Comparison of ENCODE assay signal across 9 mouse cellular contexts in the genomic region with DNA sequence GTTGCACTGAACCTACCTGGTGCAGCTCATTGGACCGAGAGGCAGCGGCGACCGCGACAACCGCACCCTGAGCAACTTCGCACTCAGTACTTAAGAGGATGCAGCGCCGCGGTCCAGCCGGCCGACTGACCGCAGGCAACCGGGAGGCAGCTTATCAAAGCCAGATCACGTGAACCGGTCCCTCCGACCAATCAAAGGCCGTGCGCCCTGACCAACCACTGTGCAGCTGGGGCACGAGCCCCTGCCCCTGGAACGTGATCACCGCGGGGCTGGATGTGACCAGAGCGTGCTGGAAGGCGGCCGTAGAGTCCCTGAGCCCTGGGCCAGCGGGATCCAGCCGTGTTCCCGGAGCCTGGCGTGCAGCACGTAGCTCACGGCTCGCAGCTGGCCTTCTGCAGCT. TPM values are rescaled to one million over a fixed set of nuclear protein-coding genes. Genes with fewer than 3 reads are reported as not detected.
DNase-seq lines count a peak whose midpoint lies in the region; ATAC-seq lines count a peak whose summit lies in the region.
"Had no signal": no experiment of that assay in that cellular context is flagged by ENCODE, and none has a peak within 500 bp of the region (broad histone marks: within the 10 kb centered on the region; RNA-seq: fewer than 3 reads in every experiment).

A gene (minus strand): TSS at position 117 of the 400 bp plus-strand sequence.

- H3K9ac ChIP-seq in intestine, embryonic 15.5 days = peak within 1 kb of the TSS; percentile 51

- WGBS in intestine, embryonic 15.5 days = under 1% methylated on average over 33 of the region's 33 CpGs

- H3K9me3 ChIP-seq in intestine, embryonic 15.5 days = no peaks in the 10 kb centered on the region

- 0 out of 2 replicates have a peak, but pooled peaks cover 3% of the 10 kb centered on the region for H3K4me1 ChIP-seq in intestine, embryonic 15.5 days (replicated peaks)

- DNase-seq in adrenal gland, adult 8-10 months = peak; percentile 89
- peak; percentile 97 for DNase-seq in embryo, embryonic 10.5 days (ENCODE audit: low spot score)
- DNase-seq in gastrocnemius, postnatal 36 days = peak; percentile 89 to 93
- peak; percentile 88 to 93 for DNase-seq in left cerebral cortex, postnatal 10 days (ENCODE audit: extremely low spot score in 1 of 2, low spot score in 2 of 2)
- peak; percentile 82 to 89 for DNase-seq in right cerebral cortex, postnatal 36 days (ENCODE audit: low spot score in 2 of 2)

- peak within 1 kb of the TSS; percentile 74 for H3K4me2 ChIP-seq in intestine, embryonic 15.5 days (replicated peaks)

- H3K27me3 ChIP-seq in intestine, embryonic 15.5 days (replicated peaks) = no peaks in the 10 kb centered on the region

- ATAC-seq in intestine, embryonic 15.5 days = peak; percentile 100
- ATAC-seq in megakaryocyte progenitor cell, adult 5-6 weeks (replicated peaks; ENCODE audit: poor library complexity) = peak; percentile 60
- no peak for ATAC-seq in erythroid progenitor cell, adult 5-6 weeks (replicated peaks; ENCODE audit: low FRiP score, poor library complexity, severe bottlenecking)

- peak within 1 kb of the TSS; percentile 47 for H3K4me3 ChIP-seq in intestine, embryonic 15.5 days (replicated peaks)

- H3K27ac ChIP-seq in intestine, embryonic 15.5 days = peak within 1 kb of the TSS; percentile 85

- H3K36me3 ChIP-seq in intestine, embryonic 15.5 days = 0 out of 2 replicates have a peak, but pooled peaks cover 4% of the 10 kb centered on the region

- intact Hi-C loops in gastrocnemius, postnatal 36 days (cut with DNase I) = loop anchor here (5.0 kb wide), 1 partner anchor 36 kb away; no protein-coding TSS in a partner anchor
- intact Hi-C loops in left cerebral cortex, postnatal 10 days (cut with DNase I) = no loop called here

RNA-seq across cellular contexts. Expression of the gene that starts here (rescaled TPM):
- 10 to 100 TPM in 2 of 4 experiments, 1 to 10 TPM in 2; 3.0 to 17.5 (median 10.1) TPM for total RNA-seq in adrenal gland, adult 8-10 months (2022)
- total RNA-seq in gastrocnemius, postnatal 36 days (2021) = 100 to 1,000 TPM; 226 to 705 TPM
- polyA plus RNA-seq in intestine, embryonic 15.5 days (2015; fragmentation: Nextera tagmentation; extraction: Ambion mirVana) = 11.3 and 11.4 TPM in 2 replicates
- 10 to 100 TPM; 24.2 to 29.0 TPM for total RNA-seq in left cerebral cortex, postnatal 10 days (2021)
- total RNA-seq in megakaryocyte progenitor cell, adult 5-6 weeks (2015) = not detected in 2 replicates
- total RNA-seq in megakaryocyte progenitor cell, adult 5-6 weeks (2017) = not detected in 2 replicates
- not detected in 2 replicates for total RNA-seq in erythroid progenitor cell, adult 5-6 weeks (2015; ENCODE audit: low replicate concordance)
- not detected in 2 replicates for total RNA-seq in erythroid progenitor cell, adult 5-6 weeks (2017; ENCODE audit: low replicate concordance)
- total RNA-seq: neutrophil, adult 5-6 weeks had no signal

Comparison
In these comparisons a context has a peak if more than half of its experiments do, and no peak if none do; other contexts are left out.
1. RNA of the gene that starts here (total RNA-seq): 226 to 705 TPM in gastrocnemius, postnatal 36 days; 24.2 to 29.0 TPM in left cerebral cortex, postnatal 10 days, 3.0 to 17.5 TPM in adrenal gland, adult 8-10 months, not detected in megakaryocyte progenitor cell, adult 5-6 weeks and not detected in erythroid progenitor cell, adult 5-6 weeks; every median in the first group is over 4 times any median in the second.
2. Peak in ATAC-seq in megakaryocyte progenitor cell, adult 5-6 weeks; RNA of the gene not detected or under 1 TPM.
3. Peak in every context shown above with its lines, with median percentiles within 50 percentile points of each other: DNase-seq.